Mouse (Mus musculus) spleen, adult 12 weeks (tissue): ENCODE results near the gene Nhlrc1.
A peak's percentile ranks its signal among the peaks of the same experiment; 100 is the strongest.

Source experiments
- DNase-seq: peaks from one replicate; pipeline ENCODE4 v3.0.0; 2022; ENCODE audit warnings: low spot score

Gene Nhlrc1

GRCm38 (mm10) chr13:47014334-47015194, at the start of gene Nhlrc1:
TSS of gene Nhlrc1 (minus strand) at chr13:47014850.
- DNase-seq = peak; percentile 45

GRCm38 (mm10) chr13:47063985-47064760, 49.5 kb upstream of the Nhlrc1 start:
- DNase-seq = no peak

- DNase-seq = no peak
These were observed 48.1 kb upstream of the Nhlrc1 start for GRCm38 (mm10) chr13:47062756-47063155.

- no peak for DNase-seq
These were observed 42.1 kb upstream of the Nhlrc1 start for GRCm38 (mm10) chr13:47056781-47057180.

- DNase-seq = no peak
These were observed 41.5 kb upstream of the Nhlrc1 start for GRCm38 (mm10) chr13:47056126-47056525.

GRCm38 (mm10) chr13:47053971-47054370, 39.3 kb upstream of the Nhlrc1 start:
- DNase-seq = no peak

GRCm38 (mm10) chr13:47050009-47050408, 35.4 kb upstream of the Nhlrc1 start:
- DNase-seq = no peak

GRCm38 (mm10) chr13:47047996-47048395, 33.3 kb upstream of the Nhlrc1 start:
- no peak for DNase-seq

- DNase-seq = no peak
These were observed 29.9 kb upstream of the Nhlrc1 start, which contains the start of gene Tpmt for GRCm38 (mm10) chr13:47044617-47044947. TSS of gene Tpmt (minus strand) at chr13:47044737.

- no peak for DNase-seq
These were observed 29.4 kb upstream of the Nhlrc1 start for GRCm38 (mm10) chr13:47043833-47044616.

- peak; percentile 96 for DNase-seq
These were observed 28.5 kb upstream of the Nhlrc1 start, which contains the start of gene Kdm1b for GRCm38 (mm10) chr13:47043030-47043680. TSS of gene Kdm1b (plus strand) at chr13:47043499.

GRCm38 (mm10) chr13:47042024-47042633, 27.5 kb upstream of the Nhlrc1 start:
- no peak for DNase-seq

- no peak for DNase-seq
These were observed 25.4 kb upstream of the Nhlrc1 start for GRCm38 (mm10) chr13:47040061-47040460.

- DNase-seq = no peak
These were observed 23.3 kb upstream of the Nhlrc1 start for GRCm38 (mm10) chr13:47037946-47038345.

- no peak for DNase-seq
These were observed 19.0 kb upstream of the Nhlrc1 start for GRCm38 (mm10) chr13:47033602-47034001.

GRCm38 (mm10) chr13:47030376-47031107, 15.9 kb upstream of the Nhlrc1 start:
- DNase-seq = no peak

GRCm38 (mm10) chr13:47020798-47021197, 6.1 kb upstream of the Nhlrc1 start:
- no peak for DNase-seq

GRCm38 (mm10) chr13:47019774-47020173, 5.1 kb upstream of the Nhlrc1 start:
- no peak for DNase-seq

GRCm38 (mm10) chr13:47017259-47017658, 2.6 kb upstream of the Nhlrc1 start:
- DNase-seq = no peak

GRCm38 (mm10) chr13:47015195-47015501, 498 bp upstream of the Nhlrc1 start:
- DNase-seq = no peak

GRCm38 (mm10) chr13:47013740-47014139, 910 bp downstream of the Nhlrc1 start:
- DNase-seq = no peak
